Mouse (Mus musculus) brown adipose tissue, adult 24 weeks (tissue): ENCODE results near the gene Aif1l. TPM values are rescaled to one million over a fixed set of nuclear protein-coding genes. Genes with fewer than 3 reads are reported as not detected.
A peak's percentile ranks its signal among the peaks of the same experiment; 100 is the strongest.

Experiments used
- H3K27ac ChIP-seq: fragments of 200-500 bp; replicated peaks from 2 replicates; pipeline ENCODE4 v1.5.1; 2012; ENCODE audit warnings: low read depth, mild to moderate bottlenecking, low read length
- H3K4me1 ChIP-seq: fragments of 200-500 bp; 2 replicates; pipeline ENCODE4 v1.6.1; 2012; ENCODE audit warnings: low read length, mixed read lengths; ENCODE audit not compliant: control insufficient read depth, insufficient read depth, insufficient read length
- H3K4me3 ChIP-seq: fragments of 200-500 bp; 2 replicates; pipeline ENCODE4 v1.5.1; 2012; ENCODE audit warnings: low read depth, mild to moderate bottlenecking, low read length, moderate library complexity; ENCODE audit not compliant: insufficient read depth
- polyA plus RNA-seq: library from polyadenylated mRNA; stranded (reverse); fragments of >200 nt; gene quantifications from 2 replicates; pipeline ENCODE4 v1.2.4, GENCODE M21; 2012; ENCODE audit not compliant: missing spikeins, insufficient read depth, insufficient read length

Aif1l gene
- polyA plus RNA-seq, 1 experiment, result 4.4 TPM

DNA sequence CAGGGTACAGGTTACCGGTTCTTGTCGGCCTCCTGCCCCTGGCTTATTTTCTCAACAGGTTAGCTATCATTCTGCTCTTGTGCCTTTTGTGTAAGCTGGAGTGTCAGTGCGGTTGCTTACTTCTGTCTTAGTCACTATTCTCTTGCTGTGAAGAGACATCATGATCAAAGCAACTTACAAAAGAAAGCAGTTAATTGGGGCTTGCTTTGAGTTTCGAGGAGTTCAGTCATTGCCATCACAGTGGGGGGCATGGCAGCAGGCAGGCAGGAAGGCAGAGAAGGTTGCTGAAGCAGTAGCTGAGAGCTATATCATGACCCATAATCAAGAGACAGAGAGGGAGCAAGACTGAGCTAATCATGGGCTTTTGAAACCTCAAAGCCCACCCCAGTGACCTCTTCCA, 15.4 kb upstream of the Aif1l start:
- no peak overlapping the region for H3K27ac ChIP-seq
- H3K4me1 ChIP-seq, result no peaks in the 10 kb centered on the region
- H3K4me3 ChIP-seq, result no peak overlapping the region

- Histone ChIP-seq H3K4me3 (no peak overlapping the region), H3K4me1 (no peaks in the 10 kb centered on the region), H3K27ac (no peak overlapping the region)
These were observed 14.9 kb upstream of the Aif1l start for GRCm38 (mm10) chr2:31935054-31935453.

- H3K4me3 ChIP-seq, result no peak overlapping the region
- H3K27ac ChIP-seq, result no peak overlapping the region
- no peaks in the 10 kb centered on the region for H3K4me1 ChIP-seq
These were observed 11.6 kb upstream of the Aif1l start for GRCm38 (mm10) chr2:31938298-31938697.

DNA sequence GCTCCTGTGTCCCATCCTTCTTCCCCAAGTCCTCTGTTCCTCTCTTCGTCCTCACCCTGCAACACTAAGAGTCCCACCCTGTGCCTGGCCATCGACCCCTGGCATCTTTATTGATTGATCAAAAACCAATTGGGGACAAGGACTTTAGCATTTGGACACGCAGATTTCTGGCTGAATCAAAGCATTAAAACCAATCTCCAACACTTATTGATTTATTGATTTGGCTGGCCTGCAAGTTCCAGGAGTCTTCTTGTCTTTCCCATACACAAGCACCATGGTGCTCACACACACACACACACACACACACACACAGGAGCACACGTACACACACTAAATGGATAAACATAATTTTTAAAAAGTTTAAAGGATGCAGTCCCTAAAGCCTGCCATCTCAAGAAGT, 6.9 kb upstream of the Aif1l start:
- Histone ChIP-seq H3K4me3 (no peak overlapping the region), H3K4me1 (no peaks in the 10 kb centered on the region), H3K27ac (no peak overlapping the region)

DNA sequence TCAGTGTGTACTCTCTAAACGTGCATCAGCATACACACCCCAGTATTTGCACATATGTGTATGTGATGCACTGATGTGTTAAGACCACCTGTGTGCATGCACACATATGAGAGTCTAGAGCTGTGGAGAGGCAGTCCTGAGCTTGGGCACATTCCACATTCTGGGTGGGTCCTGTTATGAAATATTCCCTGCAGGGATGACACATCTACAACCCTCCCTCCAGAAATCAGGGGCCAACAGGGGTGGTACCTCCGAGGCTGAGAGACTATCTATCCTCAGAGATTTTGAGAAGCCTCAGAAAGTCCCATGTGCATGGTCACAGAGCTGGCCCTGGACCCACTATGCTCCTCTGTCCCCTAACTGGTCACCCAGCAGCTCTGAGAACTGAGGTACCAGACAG, 4.4 kb upstream of the Aif1l start:
- H3K4me3 ChIP-seq, result no peak overlapping the region
- H3K27ac ChIP-seq, result no peak overlapping the region
- H3K4me1 ChIP-seq, result no peaks in the 10 kb centered on the region

DNA sequence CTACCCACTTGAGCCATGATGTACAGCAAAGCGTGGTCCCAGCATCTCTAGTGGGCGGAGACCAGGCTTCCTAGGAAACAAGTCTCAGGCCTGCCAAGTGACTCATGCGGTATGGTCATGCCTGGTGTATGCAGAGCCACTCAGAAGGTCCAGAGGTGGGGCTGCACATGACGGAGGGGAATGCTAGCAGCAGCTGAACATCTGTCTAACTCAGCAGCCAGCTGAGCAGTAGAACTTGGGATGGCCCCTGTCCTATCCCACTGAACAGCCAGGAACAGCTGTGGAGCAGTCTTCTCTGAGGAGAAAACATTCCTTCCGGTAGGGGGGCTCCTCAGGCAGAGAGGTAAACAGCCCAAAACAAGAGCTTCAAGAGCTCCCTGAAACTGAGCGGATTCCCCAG, 1.5 kb upstream of the Aif1l start:
- Histone ChIP-seq H3K4me3 (no peak overlapping the region), H3K27ac (no peak overlapping the region), H3K4me1 (no peaks in the 10 kb centered on the region)

GRCm38 (mm10) chr2:31948801-31949200, 1.1 kb upstream of the Aif1l start:
- Histone ChIP-seq H3K4me1 (no peaks in the 10 kb centered on the region), H3K27ac (no peak overlapping the region), H3K4me3 (no peak overlapping the region)

GRCm38 (mm10) chr2:31950966-31951365, 1.0 kb downstream of the Aif1l start:
- peak overlapping the region; percentile 45 for H3K4me3 ChIP-seq

DNA sequence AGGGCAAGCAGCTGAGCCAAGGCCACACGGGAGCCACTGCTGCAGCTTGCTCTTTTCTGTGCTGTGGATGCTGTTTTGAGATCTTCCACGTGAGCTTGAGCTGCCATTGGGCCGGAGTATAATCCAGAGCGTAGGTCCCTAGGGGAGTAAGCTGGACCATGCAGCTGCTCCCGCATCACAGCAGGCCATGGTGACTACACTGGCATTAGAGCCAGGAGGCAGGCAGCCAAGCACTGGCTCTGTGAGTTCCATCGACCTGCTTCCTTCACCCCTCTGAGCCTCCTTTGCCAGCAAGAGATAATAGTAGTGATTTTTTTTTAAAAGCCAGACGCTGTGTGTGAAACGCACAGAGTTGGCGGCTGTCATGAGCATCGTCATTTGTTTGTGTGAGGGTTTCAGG, 2.3 kb downstream of the Aif1l start:
- Histone ChIP-seq H3K27ac (no peak overlapping the region), H3K4me1 (no peaks in the 10 kb centered on the region), H3K4me3 (no peak overlapping the region)

More at GRCm38 (mm10) chr2:31950966-31951365, 1.0 kb downstream of the Aif1l start:
- no peaks in the 10 kb centered on the region for H3K4me1 ChIP-seq
- H3K27ac ChIP-seq, result no peak overlapping the region

DNA sequence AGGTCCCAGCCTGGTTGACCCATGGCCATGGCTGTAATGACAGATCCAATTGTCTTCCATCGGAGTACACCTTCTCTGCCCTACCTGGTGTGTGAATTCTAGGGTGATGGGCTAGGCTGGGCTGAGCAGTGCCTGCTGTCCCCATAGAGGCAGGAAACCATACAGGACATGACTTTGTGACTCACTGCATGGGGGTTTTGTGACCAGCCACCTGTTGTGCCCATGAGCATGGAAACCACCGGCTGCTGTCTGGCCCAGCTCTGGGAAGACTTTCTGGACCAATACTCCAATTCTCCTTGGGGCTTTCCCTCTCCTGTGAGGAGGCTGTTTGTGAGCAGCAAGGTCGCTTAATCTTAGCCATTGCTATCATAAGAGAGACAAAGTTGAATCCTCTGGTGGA, 2.8 kb downstream of the Aif1l start:
- Histone ChIP-seq H3K4me3 (no peak overlapping the region), H3K27ac (no peak overlapping the region), H3K4me1 (no peaks in the 10 kb centered on the region)

DNA sequence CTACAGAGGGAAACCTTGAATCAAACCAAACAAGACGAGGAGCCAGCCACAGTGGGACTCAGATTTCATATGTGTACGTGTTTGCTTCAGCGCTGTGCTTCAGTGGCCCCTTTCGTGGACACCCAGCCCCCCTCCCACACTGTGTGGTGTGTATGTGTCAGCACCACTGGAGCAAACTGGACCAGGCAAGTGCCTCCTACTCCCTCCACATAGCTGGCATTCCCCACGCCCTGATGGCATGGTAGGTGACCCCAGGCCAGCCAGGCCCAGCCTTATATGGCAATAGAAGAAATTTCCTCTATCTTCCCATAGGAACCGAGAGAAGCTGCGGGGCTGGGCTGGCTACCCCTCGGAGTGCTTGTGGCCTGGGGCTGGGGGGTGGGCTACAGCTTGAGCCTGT, 3.7 kb downstream of the Aif1l start:
- no peaks in the 10 kb centered on the region for H3K4me1 ChIP-seq
- no peak overlapping the region for H3K4me3 ChIP-seq
- no peak overlapping the region for H3K27ac ChIP-seq

- Histone ChIP-seq H3K4me1 (no peaks in the 10 kb centered on the region), H3K27ac (no peak overlapping the region), H3K4me3 (no peak overlapping the region)
These were observed 4.8 kb downstream of the Aif1l start for GRCm38 (mm10) chr2:31954779-31955181.

DNA sequence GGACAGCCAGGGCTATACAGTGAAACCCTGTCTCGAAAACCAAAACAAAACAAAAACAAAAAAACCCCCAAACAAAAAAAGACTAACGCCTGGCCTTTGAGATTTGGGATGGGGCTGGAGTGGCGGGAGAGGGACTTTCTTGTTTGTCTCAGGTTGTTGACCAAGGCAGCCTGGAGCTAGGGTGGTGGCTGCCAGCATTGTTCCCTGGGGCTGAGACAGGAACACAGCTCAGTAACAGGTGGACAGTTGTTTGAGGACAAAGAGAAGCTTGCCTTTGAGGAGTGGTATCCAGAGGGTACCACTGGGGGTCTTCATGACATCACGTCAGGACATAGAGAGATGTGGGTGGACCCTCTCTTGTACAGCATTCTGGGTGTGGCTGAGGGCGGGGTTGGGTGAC, 5.7 kb downstream of the Aif1l start:
- no peaks in the 10 kb centered on the region for H3K4me1 ChIP-seq
- no peak overlapping the region for H3K27ac ChIP-seq
- no peak overlapping the region for H3K4me3 ChIP-seq

DNA sequence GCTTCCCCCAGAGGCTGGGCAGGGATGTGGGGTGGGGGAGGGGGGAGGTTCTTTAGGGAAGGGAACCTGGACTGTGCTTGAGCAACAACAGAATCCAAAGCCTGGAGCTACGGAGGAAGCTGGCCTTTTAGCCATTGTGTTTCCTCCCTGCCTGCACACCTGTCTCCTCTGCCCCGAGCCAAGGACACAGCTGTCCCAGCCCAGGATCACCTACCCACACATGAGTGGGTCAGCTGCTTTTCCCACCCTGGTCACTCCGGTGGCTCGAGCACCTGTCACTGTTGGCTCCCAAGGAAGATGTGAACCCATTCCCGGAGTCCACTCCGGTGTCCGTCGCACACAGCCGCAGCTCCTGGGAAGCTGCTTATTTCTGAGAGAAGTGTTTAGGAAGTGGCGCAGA, 7.3 kb downstream of the Aif1l start:
- no peaks in the 10 kb centered on the region for H3K4me1 ChIP-seq
- H3K27ac ChIP-seq, result no peak overlapping the region
- H3K4me3 ChIP-seq, result no peak overlapping the region

- no peaks in the 10 kb centered on the region for H3K4me1 ChIP-seq
- H3K4me3 ChIP-seq, result no peak overlapping the region
- H3K27ac ChIP-seq, result no peak overlapping the region
These were observed 11.0 kb downstream of the Aif1l start for GRCm38 (mm10) chr2:31960986-31961385.

GRCm38 (mm10) chr2:31961791-31962222, 11.9 kb downstream of the Aif1l start:
- Histone ChIP-seq H3K27ac (no peak overlapping the region), H3K4me3 (no peak overlapping the region), H3K4me1 (no peaks in the 10 kb centered on the region)
